Mouse (Mus musculus) hindbrain, embryonic 10.5 days (tissue): Measurements from ENCODE around the gene Pla2g12b. TPM values are rescaled to one million over a fixed set of nuclear protein-coding genes. Genes with fewer than 3 reads are reported as not detected.

Experiments
- DNase-seq: peaks from one replicate; pipeline ENCODE4 v3.0.0-alpha.2; 2017; ENCODE audit warnings: low spot score
- H3K27ac ChIP-seq: fragments of 300-500 bp; sonication (generic); 2 replicates; pipeline ENCODE4 v1.5.1; 2016; ENCODE audit warnings: mild to moderate bottlenecking, moderate library complexity
- H3K27me3 ChIP-seq: fragments of 300-500 bp; sonication (generic); 2 replicates; pipeline ENCODE4 v1.6.1; 2016; ENCODE audit warnings: mild to moderate bottlenecking; ENCODE audit not compliant: poor library complexity, insufficient read depth, severe bottlenecking
- H3K36me3 ChIP-seq: fragments of 300-500 bp; sonication (generic); 2 replicates; pipeline ENCODE4 v1.6.1; 2016; ENCODE audit warnings: mild to moderate bottlenecking, moderate library complexity
- H3K4me1 ChIP-seq: fragments of 300-500 bp; sonication (generic); replicated peaks from 2 replicates; pipeline ENCODE4 v1.6.1; 2016; ENCODE audit warnings: mild to moderate bottlenecking
- H3K4me3 ChIP-seq: fragments of 300-500 bp; sonication (generic); 2 replicates; pipeline ENCODE4 v1.5.1; 2016; ENCODE audit warnings: mild to moderate bottlenecking, moderate library complexity
- H3K9me3 ChIP-seq: fragments of 300-500 bp; sonication (generic); 2 replicates; pipeline ENCODE4 v1.6.1; 2016; ENCODE audit warnings: mild to moderate bottlenecking, moderate library complexity
- WGBS: fragments of 180-500 bp; shearing (Covaris S2); methylation state at CpG from one replicate; pipeline ENCODE4 v1.1.7; 2016; 5-methylcytosine and 5-hydroxymethylcytosine counted together
- polyA plus RNA-seq: library from polyadenylated mRNA; unstranded; fragments of >200 nt; fragmentation: Nextera tagmentation; extraction: Ambion mirVana; gene quantifications from 2 replicates; pipeline ENCODE4 v1.2.1, GENCODE M21; 2016

Gene Pla2g12b
- polyA plus RNA-seq, 1 experiment from 2014 or later, result not detected

- Histone ChIP-seq H3K4me1 (peaks cover 26% of the 10 kb centered on the region), H3K27me3 (no peaks in the 10 kb centered on the region), H3K36me3 (0 out of 2 replicates have a peak, but pooled peaks cover 3% of the 10 kb centered on the region), H3K9me3 (no peaks in the 10 kb centered on the region), H3K4me3 (no peak overlapping the region), H3K27ac (no peak overlapping the region)
- WGBS, result 86% methylated on average over 9 of the region's 9 CpGs
- DNase-seq, result no peak
Observed at GRCm38 (mm10) chr10:59447546-59447945, 44.1 kb downstream of the Pla2g12b start.

- no peaks in the 10 kb centered on the region for H3K27me3 ChIP-seq
- H3K4me1 ChIP-seq, result no peaks in the 10 kb centered on the region
- DNase-seq, result no peak
- no peak overlapping the region for H3K4me3 ChIP-seq
- 53% methylated on average over 5 of the region's 5 CpGs for WGBS
- H3K9me3 ChIP-seq, result no peaks in the 10 kb centered on the region
- H3K27ac ChIP-seq, result no peak overlapping the region
- peaks cover 3% of the 10 kb centered on the region; the same call in 1 of the 2 replicates for H3K36me3 ChIP-seq
Observed at GRCm38 (mm10) chr10:59451839-59452238, 48.4 kb downstream of the Pla2g12b start.

GRCm38 (mm10) chr10:59454631-59455030, 51.2 kb downstream of the Pla2g12b start:
- no peaks in the 10 kb centered on the region for H3K9me3 ChIP-seq
- H3K27ac ChIP-seq, result no peak overlapping the region
- no peak for DNase-seq
- H3K4me1 ChIP-seq, result 0 out of 2 replicates have a peak, but pooled peaks cover 3% of the 10 kb centered on the region
- H3K27me3 ChIP-seq, result no peaks in the 10 kb centered on the region
- H3K36me3 ChIP-seq, result peaks cover 3% of the 10 kb centered on the region; the same call in 1 of the 2 replicates
- H3K4me3 ChIP-seq, result no peak overlapping the region
- 94% methylated on average over 15 of the region's 15 CpGs for WGBS

- 0 out of 2 replicates have a peak, but pooled peaks cover 5% of the 10 kb centered on the region for H3K4me1 ChIP-seq
- H3K27me3 ChIP-seq, result no peaks in the 10 kb centered on the region
- H3K4me3 ChIP-seq, result no peak overlapping the region
- DNase-seq, result no peak
- H3K9me3 ChIP-seq, result no peaks in the 10 kb centered on the region
- no peak overlapping the region for H3K27ac ChIP-seq
- H3K36me3 ChIP-seq, result no peaks in the 10 kb centered on the region; the same call in 1 of the 2 replicates
- 89% methylated on average over 12 of the region's 12 CpGs for WGBS
Observed at GRCm38 (mm10) chr10:59459767-59460166, 56.3 kb downstream of the Pla2g12b start.

- no peaks in the 10 kb centered on the region for H3K36me3 ChIP-seq
- no peaks in the 10 kb centered on the region for H3K27me3 ChIP-seq
- no peak overlapping the region for H3K27ac ChIP-seq
- H3K4me3 ChIP-seq, result no peak overlapping the region
- no peak for DNase-seq
- H3K4me1 ChIP-seq, result peaks cover 8% of the 10 kb centered on the region
- no peaks in the 10 kb centered on the region for H3K9me3 ChIP-seq
- WGBS, result 91% methylated on average over 6 of the region's 6 CpGs
Observed at GRCm38 (mm10) chr10:59462307-59462706, 58.8 kb downstream of the Pla2g12b start.

GRCm38 (mm10) chr10:59465546-59465945, 62.1 kb downstream of the Pla2g12b start:
- no peaks in the 10 kb centered on the region for H3K27me3 ChIP-seq
- WGBS, result 80% methylated on average over 3 of the region's 3 CpGs
- peaks cover 3% of the 10 kb centered on the region for H3K4me1 ChIP-seq
- no peak overlapping the region for H3K27ac ChIP-seq
- H3K4me3 ChIP-seq, result no peak overlapping the region
- no peak for DNase-seq
- no peaks in the 10 kb centered on the region for H3K9me3 ChIP-seq
- H3K36me3 ChIP-seq, result no peaks in the 10 kb centered on the region

- H3K27ac ChIP-seq, result no peak overlapping the region
- no peaks in the 10 kb centered on the region for H3K36me3 ChIP-seq
- no peaks in the 10 kb centered on the region for H3K27me3 ChIP-seq
- no peak for DNase-seq
- 83% methylated on average over 4 of the region's 4 CpGs for WGBS
- no peaks in the 10 kb centered on the region for H3K9me3 ChIP-seq
- H3K4me3 ChIP-seq, result no peak overlapping the region
- H3K4me1 ChIP-seq, result peaks cover 3% of the 10 kb centered on the region
Observed at GRCm38 (mm10) chr10:59466626-59467025, 63.2 kb downstream of the Pla2g12b start.

GRCm38 (mm10) chr10:59467297-59467696, 63.8 kb downstream of the Pla2g12b start:
- Histone ChIP-seq H3K27ac (no peak overlapping the region), H3K4me1 (peaks cover 3% of the 10 kb centered on the region), H3K36me3 (no peaks in the 10 kb centered on the region), H3K9me3 (no peaks in the 10 kb centered on the region), H3K27me3 (no peaks in the 10 kb centered on the region), H3K4me3 (no peak overlapping the region)
- WGBS, result 83% methylated on average over 12 of the region's 12 CpGs
- no peak for DNase-seq

- Histone ChIP-seq H3K36me3 (no peaks in the 10 kb centered on the region), H3K4me1 (peaks cover 3% of the 10 kb centered on the region), H3K27ac (no peak overlapping the region; the same call in 1 of the 2 replicates), H3K9me3 (no peaks in the 10 kb centered on the region), H3K4me3 (no peak overlapping the region), H3K27me3 (no peaks in the 10 kb centered on the region)
- DNase-seq, result no peak
- WGBS, result 82% methylated on average over 5 of the region's 5 CpGs
Observed at GRCm38 (mm10) chr10:59470451-59470850, 67.0 kb downstream of the Pla2g12b start.

Other genes starting within 250 kb of the Pla2g12b start
- 22.2 and 28.4 TPM in 2 replicates for gene Sept10, start 181.8 kb upstream of the Pla2g12b start, polyA plus RNA-seq
- 11.2 and 12.3 TPM in 2 replicates for gene Sowahc, start 181.7 kb upstream of the Pla2g12b start, polyA plus RNA-seq
- gene P4ha1, start 80.4 kb upstream of the Pla2g12b start, polyA plus RNA-seq, result 37.2 and 53.0 TPM in 2 replicates
- gene Gm10273, start 8.0 kb upstream of the Pla2g12b start, polyA plus RNA-seq, result 2.4 and 9.9 TPM in 2 replicates
- 0.76 and 1.3 TPM in 2 replicates for gene Oit3, start 38.1 kb downstream of the Pla2g12b start, polyA plus RNA-seq
- gene Gm10322, start 212.4 kb downstream of the Pla2g12b start, polyA plus RNA-seq, result not detected in 2 replicates
- gene Mcu, start 213.0 kb downstream of the Pla2g12b start, polyA plus RNA-seq, result 18.6 and 19.2 TPM in 2 replicates